Mouse (Mus musculus): ENCODE data around the gene Rpl41.

Rpl41 gene

GRCm38 (mm10) chr10:128555567-128555966 lies 6.5 kb upstream of the Rpl41 start:
- 92% methylated on average over 1 of the region's 1 CpGs for WGBS

GRCm38 (mm10) chr10:128550144-128550823 lies 1.2 kb upstream of the Rpl41 start:
- WGBS = 93% methylated on average over 11 of the region's 11 CpGs

- WGBS = 64% methylated on average over 6 of the region's 6 CpGs
Observed at GRCm38 (mm10) chr10:128549682-128550057, 565 bp upstream of the Rpl41 start.

- WGBS = under 1% methylated on average over 30 of the region's 30 CpGs
Observed at GRCm38 (mm10) chr10:128548051-128548791, 884 bp downstream of the Rpl41 start.

- WGBS = under 1% methylated on average over 49 of the region's 50 CpGs
Observed at GRCm38 (mm10) chr10:128547361-128548032, 1.6 kb downstream of the Rpl41 start, which contains the start of gene Zc3h10. Gene Zc3h10 (minus strand): TSS chr10:128547774.

- 7% methylated on average over 7 of the region's 7 CpGs for WGBS
Observed at GRCm38 (mm10) chr10:128546787-128547186, 2.3 kb downstream of the Rpl41 start.

- WGBS = 5% methylated on average over 4 of the region's 4 CpGs
Observed at GRCm38 (mm10) chr10:128546361-128546760, 2.7 kb downstream of the Rpl41 start.

- 87% methylated on average over 3 of the region's 3 CpGs for whole genome bisulfite sequencing
Observed at GRCm38 (mm10) chr10:128545570-128545898, 3.6 kb downstream of the Rpl41 start.

- 92% methylated on average over 37 of the region's 37 CpGs for WGBS
Observed at GRCm38 (mm10) chr10:128544674-128545569, 4.2 kb downstream of the Rpl41 start.

- 97% methylated on average over 15 of the region's 15 CpGs for WGBS
Observed at GRCm38 (mm10) chr10:128544151-128544657, 4.9 kb downstream of the Rpl41 start.

- 43% methylated on average over 2 of the region's 2 CpGs for whole genome bisulfite sequencing
Observed at GRCm38 (mm10) chr10:128543100-128543499, 6.0 kb downstream of the Rpl41 start.

- WGBS = 95% methylated on average over 1 of the region's 1 CpGs
Observed at GRCm38 (mm10) chr10:128538340-128538870, 10.7 kb downstream of the Rpl41 start.

GRCm38 (mm10) chr10:128536266-128536940 lies 12.7 kb downstream of the Rpl41 start:
- 13% methylated on average over 18 of the region's 18 CpGs for WGBS

GRCm38 (mm10) chr10:128535624-128536265 lies 13.4 kb downstream of the Rpl41 start:
- WGBS = 65% methylated on average over 4 of the region's 4 CpGs

- 89% methylated on average over 2 of the region's 2 CpGs for WGBS
Observed at GRCm38 (mm10) chr10:128535206-128535605, 13.9 kb downstream of the Rpl41 start.

GRCm38 (mm10) chr10:128526366-128527356 lies 22.4 kb downstream of the Rpl41 start:
- 35% methylated on average over 28 of the region's 28 CpGs for WGBS

GRCm38 (mm10) chr10:128525671-128526308 lies 23.3 kb downstream of the Rpl41 start, which contains the start of gene Esyt1:
Gene Esyt1 (minus strand): TSS chr10:128525871.
- WGBS = under 1% methylated on average over 37 of the region's 37 CpGs

Measured in cerebral cortex, adult 2 months (tissue).